Mouse (Mus musculus): ENCODE data around the gene Fars2. TPM values are rescaled to one million over a fixed set of nuclear protein-coding genes. Genes with fewer than 3 reads are reported as not detected.
A peak's percentile ranks its signal among the peaks of the same experiment; 100 is the strongest.

The Fars2 gene
- polyA plus RNA-seq, 1 experiment from 2014 or later = 31.2 TPM

GRCm38 (mm10) chr13:36723726-36724300 is 606.6 kb downstream of the Fars2 start:
- H3K4me3 ChIP-seq (replicated peaks; ENCODE audit: low read length) = no peak overlapping the region; the same call in 1 of the 2 replicates
- ATAC-seq (ENCODE audit: low FRiP score) = no peak
- 3% methylated on average over 15 of the region's 15 CpGs for WGBS

GRCm38 (mm10) chr13:36724533-36725470 is 607.6 kb downstream of the Fars2 start:
- Histone ChIP-seq H3K27me3 (ENCODE audit: control insufficient read depth, insufficient read depth, low read length) (peaks cover 64% of the 10 kb centered on the region), H3K36me3 (replicated peaks; ENCODE audit: control insufficient read depth, insufficient read depth) (no peaks in the 10 kb centered on the region), H3K4me3 (replicated peaks; ENCODE audit: low read length) (peak overlapping the region; percentile 22), H3K9me3 (ENCODE audit: control insufficient read depth, low read length) (no peaks in the 10 kb centered on the region), H3K27ac (peak overlapping the region; percentile 96), H3K4me2 (replicated peaks) (peak overlapping the region; percentile 48), H3K4me1 (replicated peaks; ENCODE audit: control insufficient read depth, insufficient read depth, low read length) (peaks cover 11% of the 10 kb centered on the region), H3K9ac (peak overlapping the region; percentile 47)
- DNase-seq (ENCODE audit: low spot score) (peak; percentile 79), ATAC-seq (ENCODE audit: low FRiP score) (peak; percentile 82)
- WGBS = 1% methylated on average over 40 of the region's 40 CpGs

More at GRCm38 (mm10) chr13:36723726-36724300, 606.6 kb downstream of the Fars2 start:
- Histone ChIP-seq H3K4me2 (replicated peaks) (peak overlapping the region; percentile 48), H3K9ac (0 out of 2 replicates have a peak overlapping the region, but pooled peaks have one; percentile 47), H3K27ac (peak overlapping the region; percentile 96), H3K9me3 (ENCODE audit: control insufficient read depth, low read length) (no peaks in the 10 kb centered on the region), H3K36me3 (replicated peaks; ENCODE audit: control insufficient read depth, insufficient read depth) (no peaks in the 10 kb centered on the region), H3K4me1 (replicated peaks; ENCODE audit: control insufficient read depth, insufficient read depth, low read length) (peaks cover 11% of the 10 kb centered on the region), H3K27me3 (ENCODE audit: control insufficient read depth, insufficient read depth, low read length) (peaks cover 54% of the 10 kb centered on the region)
- no peak for DNase-seq (ENCODE audit: low spot score)

GRCm38 (mm10) chr13:36725881-36726280 is 608.7 kb downstream of the Fars2 start:
- DNase-seq (ENCODE audit: low spot score) = peak; percentile 29
- ATAC-seq (ENCODE audit: low FRiP score) = no peak
- peaks cover 11% of the 10 kb centered on the region for H3K4me1 ChIP-seq (replicated peaks; ENCODE audit: control insufficient read depth, insufficient read depth, low read length)
- H3K4me2 ChIP-seq (replicated peaks) = peak overlapping the region; percentile 74
- WGBS = 0% methylated on average over 8 of the region's 8 CpGs
- H3K9me3 ChIP-seq (ENCODE audit: control insufficient read depth, low read length) = no peaks in the 10 kb centered on the region
- H3K36me3 ChIP-seq (replicated peaks; ENCODE audit: control insufficient read depth, insufficient read depth) = no peaks in the 10 kb centered on the region
- H3K27me3 ChIP-seq (ENCODE audit: control insufficient read depth, insufficient read depth, low read length) = peaks cover 68% of the 10 kb centered on the region
- H3K9ac ChIP-seq = peak overlapping the region; percentile 72
- H3K27ac ChIP-seq = peak overlapping the region; percentile 96
- H3K4me3 ChIP-seq (replicated peaks; ENCODE audit: low read length) = peak overlapping the region; percentile 46

- no peaks in the 10 kb centered on the region for H3K36me3 ChIP-seq (replicated peaks; ENCODE audit: control insufficient read depth, insufficient read depth)
- ATAC-seq (ENCODE audit: low FRiP score) (no peak), DNase-seq (ENCODE audit: low spot score) (peak; percentile 38)
- WGBS = under 1% methylated on average over 24 of the region's 24 CpGs
- H3K9me3 ChIP-seq (ENCODE audit: control insufficient read depth, low read length) = no peaks in the 10 kb centered on the region
- peak overlapping the region; percentile 72 for H3K9ac ChIP-seq
- peak overlapping the region; percentile 46 for H3K4me3 ChIP-seq (replicated peaks; ENCODE audit: low read length)
- H3K4me2 ChIP-seq (replicated peaks) = peak overlapping the region; percentile 74
- peaks cover 72% of the 10 kb centered on the region for H3K27me3 ChIP-seq (ENCODE audit: control insufficient read depth, insufficient read depth, low read length)
- H3K27ac ChIP-seq = peak overlapping the region; percentile 96
- peaks cover 11% of the 10 kb centered on the region for H3K4me1 ChIP-seq (replicated peaks; ENCODE audit: control insufficient read depth, insufficient read depth, low read length)
Observed at GRCm38 (mm10) chr13:36726551-36726950, 609.3 kb downstream of the Fars2 start.

GRCm38 (mm10) chr13:36726951-36727778 is 610.0 kb downstream of the Fars2 start:
- peak; percentile 61 for DNase-seq (ENCODE audit: low spot score)
- H3K27me3 ChIP-seq (ENCODE audit: control insufficient read depth, insufficient read depth, low read length) = peaks cover 67% of the 10 kb centered on the region
- peak overlapping the region; percentile 96 for H3K27ac ChIP-seq
- peak overlapping the region; percentile 74 for H3K4me2 ChIP-seq (replicated peaks)
- peak; percentile 59 for ATAC-seq (ENCODE audit: low FRiP score)
- WGBS = under 1% methylated on average over 34 of the region's 34 CpGs
- peaks cover 11% of the 10 kb centered on the region for H3K4me1 ChIP-seq (replicated peaks; ENCODE audit: control insufficient read depth, insufficient read depth, low read length)
- peak overlapping the region; percentile 46 for H3K4me3 ChIP-seq (replicated peaks; ENCODE audit: low read length)
- peak overlapping the region; percentile 72 for H3K9ac ChIP-seq
- no peaks in the 10 kb centered on the region for H3K9me3 ChIP-seq (ENCODE audit: control insufficient read depth, low read length)
- H3K36me3 ChIP-seq (replicated peaks; ENCODE audit: control insufficient read depth, insufficient read depth) = no peaks in the 10 kb centered on the region

- Histone ChIP-seq H3K27ac (peak overlapping the region; percentile 96), H3K27me3 (ENCODE audit: control insufficient read depth, insufficient read depth, low read length) (peaks cover 59% of the 10 kb centered on the region), H3K9ac (peak overlapping the region; percentile 72), H3K9me3 (ENCODE audit: control insufficient read depth, low read length) (no peaks in the 10 kb centered on the region), H3K4me1 (replicated peaks; ENCODE audit: control insufficient read depth, insufficient read depth, low read length) (peaks cover 11% of the 10 kb centered on the region), H3K4me3 (replicated peaks; ENCODE audit: low read length) (peak overlapping the region; percentile 46), H3K4me2 (replicated peaks) (peak overlapping the region; percentile 74), H3K36me3 (replicated peaks; ENCODE audit: control insufficient read depth, insufficient read depth) (no peaks in the 10 kb centered on the region)
- WGBS = under 1% methylated on average over 22 of the region's 23 CpGs
- ATAC-seq (ENCODE audit: low FRiP score) (no peak), DNase-seq (ENCODE audit: low spot score) (peak; percentile 44)
Observed at GRCm38 (mm10) chr13:36727779-36728470, 610.7 kb downstream of the Fars2 start.

- WGBS = 6% methylated on average over 5 of the region's 5 CpGs
- H3K4me3 ChIP-seq (replicated peaks; ENCODE audit: low read length) = peak overlapping the region; percentile 46
- H3K36me3 ChIP-seq (replicated peaks; ENCODE audit: control insufficient read depth, insufficient read depth) = no peaks in the 10 kb centered on the region
- H3K9ac ChIP-seq = peak overlapping the region; percentile 72
- no peaks in the 10 kb centered on the region for H3K9me3 ChIP-seq (ENCODE audit: control insufficient read depth, low read length)
- peak overlapping the region; percentile 74 for H3K4me2 ChIP-seq (replicated peaks)
- H3K27me3 ChIP-seq (ENCODE audit: control insufficient read depth, insufficient read depth, low read length) = peaks cover 54% of the 10 kb centered on the region
- no peak for ATAC-seq (ENCODE audit: low FRiP score)
- H3K4me1 ChIP-seq (replicated peaks; ENCODE audit: control insufficient read depth, insufficient read depth, low read length) = peaks cover 11% of the 10 kb centered on the region
- peak overlapping the region; percentile 96 for H3K27ac ChIP-seq
- no peak for DNase-seq (ENCODE audit: low spot score)
Observed at GRCm38 (mm10) chr13:36728509-36728908, 611.3 kb downstream of the Fars2 start.

- H3K4me1 ChIP-seq (replicated peaks; ENCODE audit: control insufficient read depth, insufficient read depth, low read length) = peaks cover 5% of the 10 kb centered on the region; the same call in 1 of the 2 replicates
- DNase-seq (ENCODE audit: low spot score) (peak; percentile 26), ATAC-seq (ENCODE audit: low FRiP score) (no peak)
- peak overlapping the region; percentile 74 for H3K4me2 ChIP-seq (replicated peaks)
- H3K9me3 ChIP-seq (ENCODE audit: control insufficient read depth, low read length) = no peaks in the 10 kb centered on the region
- WGBS = 3% methylated on average over 13 of the region's 13 CpGs
- H3K36me3 ChIP-seq (replicated peaks; ENCODE audit: control insufficient read depth, insufficient read depth) = no peaks in the 10 kb centered on the region
- H3K27ac ChIP-seq = peak overlapping the region; percentile 96
- H3K4me3 ChIP-seq (replicated peaks; ENCODE audit: low read length) = peak overlapping the region; percentile 46
- peaks cover 55% of the 10 kb centered on the region for H3K27me3 ChIP-seq (ENCODE audit: control insufficient read depth, insufficient read depth, low read length)
- peak overlapping the region; percentile 72 for H3K9ac ChIP-seq
Observed at GRCm38 (mm10) chr13:36729731-36730340, 612.6 kb downstream of the Fars2 start.

Measured in hindbrain, embryonic 14.5 days (tissue).